Mouse (Mus musculus): ENCODE results near the gene Tspan11. TPM values are rescaled to one million over a fixed set of nuclear protein-coding genes. Genes with fewer than 3 reads are reported as not detected.

The Tspan11 gene
- total and polyA plus RNA-seq, 2 experiments from 2014 or later = 2.3 to 2.5 TPM

DNA sequence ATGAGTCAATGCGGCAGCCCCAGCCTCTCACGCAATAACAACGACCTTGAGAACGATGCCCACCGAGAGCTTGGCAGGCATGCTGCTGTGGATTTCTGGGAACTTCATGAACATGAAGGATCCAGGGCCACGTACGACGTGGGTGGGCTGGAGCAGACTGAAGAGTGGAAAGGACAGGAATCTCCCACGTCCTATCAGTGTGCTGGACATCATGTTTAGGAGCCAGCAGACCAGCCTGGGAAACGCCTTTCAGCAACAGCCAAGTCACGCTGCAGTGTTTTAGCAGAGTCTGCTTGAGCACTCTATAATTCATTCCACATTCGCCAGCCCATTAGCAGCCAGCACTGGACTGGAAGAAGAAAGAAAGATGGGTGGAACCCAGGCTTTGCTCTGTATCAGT, 10.4 kb upstream of the Tspan11 start:
- no peak for ATAC-seq (ENCODE audit: insufficient read depth, low read depth)
- Histone ChIP-seq H3K36me3 (replicated peaks; ENCODE audit: control insufficient read depth, insufficient read depth, low read length) (no peaks in the 10 kb centered on the region), H3K9ac (replicated peaks; ENCODE audit: low read depth, low read length) (no peak overlapping the region), H3K27ac (ENCODE audit: low read depth) (no peak overlapping the region), H3K4me3 (ENCODE audit: low read depth, low read length) (no peak overlapping the region), H3K9me3 (replicated peaks; ENCODE audit: control insufficient read depth, low read length) (peaks cover 10% of the 10 kb centered on the region; the same call in 1 of the 2 replicates), H3K4me2 (ENCODE audit: low read depth, low read length) (no peak overlapping the region), H3K27me3 (ENCODE audit: control insufficient read depth, insufficient read depth, low read length) (peaks cover 8% of the 10 kb centered on the region; the same call in 1 of the 2 replicates), H3K4me1 (ENCODE audit: control insufficient read depth, insufficient read depth) (no peaks in the 10 kb centered on the region)
- WGBS = 37% methylated on average over 12 of the region's 12 CpGs
- DNase-seq (ENCODE audit: low spot score) = no peak
- TF ChIP-seq CTCF (IDR thresholded peaks at IDR 0.05; ENCODE audit: low read depth) (no peak), EP300 (IDR thresholded peaks at IDR 0.05; ENCODE audit: low read depth) (no peak)

DNA sequence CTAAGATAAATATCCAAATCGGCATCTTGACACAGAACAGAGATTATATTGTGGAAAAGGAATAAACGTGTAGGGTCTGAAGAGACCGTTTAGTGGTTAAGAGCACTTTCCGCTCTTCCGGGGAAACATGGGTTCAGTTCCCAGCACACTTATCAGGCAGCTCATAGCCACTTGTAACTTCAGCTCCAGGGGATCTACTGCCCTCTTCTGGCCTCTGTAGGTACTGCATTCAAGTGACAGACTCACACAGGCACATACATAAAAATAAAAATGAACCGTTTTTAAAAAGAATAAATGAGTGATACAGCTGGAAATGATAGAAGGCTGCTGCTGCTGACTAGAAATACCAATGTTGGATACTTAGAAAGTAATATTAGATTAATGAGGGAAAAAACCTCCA, 7.9 kb upstream of the Tspan11 start:
- H3K36me3 ChIP-seq (replicated peaks; ENCODE audit: control insufficient read depth, insufficient read depth, low read length) = no peaks in the 10 kb centered on the region
- no peak overlapping the region for H3K9ac ChIP-seq (replicated peaks; ENCODE audit: low read depth, low read length)
- H3K4me3 ChIP-seq (ENCODE audit: low read depth, low read length) = no peak overlapping the region
- WGBS = 92% methylated on average over 6 of the region's 6 CpGs
- peaks cover 8% of the 10 kb centered on the region; the same call in 1 of the 2 replicates for H3K27me3 ChIP-seq (ENCODE audit: control insufficient read depth, insufficient read depth, low read length)
- ATAC-seq (ENCODE audit: insufficient read depth, low read depth) (no peak), DNase-seq (ENCODE audit: low spot score) (no peak)
- TF ChIP-seq CTCF (IDR thresholded peaks at IDR 0.05; ENCODE audit: low read depth) (0 out of 2 replicates have a peak, but pooled peaks have one; percentile 20), EP300 (IDR thresholded peaks at IDR 0.05; ENCODE audit: low read depth) (no peak)
- H3K4me2 ChIP-seq (ENCODE audit: low read depth, low read length) = no peak overlapping the region
- peaks cover 10% of the 10 kb centered on the region; the same call in 1 of the 2 replicates for H3K9me3 ChIP-seq (replicated peaks; ENCODE audit: control insufficient read depth, low read length)
- H3K4me1 ChIP-seq (ENCODE audit: control insufficient read depth, insufficient read depth) = no peaks in the 10 kb centered on the region
- H3K27ac ChIP-seq (ENCODE audit: low read depth) = no peak overlapping the region

DNA sequence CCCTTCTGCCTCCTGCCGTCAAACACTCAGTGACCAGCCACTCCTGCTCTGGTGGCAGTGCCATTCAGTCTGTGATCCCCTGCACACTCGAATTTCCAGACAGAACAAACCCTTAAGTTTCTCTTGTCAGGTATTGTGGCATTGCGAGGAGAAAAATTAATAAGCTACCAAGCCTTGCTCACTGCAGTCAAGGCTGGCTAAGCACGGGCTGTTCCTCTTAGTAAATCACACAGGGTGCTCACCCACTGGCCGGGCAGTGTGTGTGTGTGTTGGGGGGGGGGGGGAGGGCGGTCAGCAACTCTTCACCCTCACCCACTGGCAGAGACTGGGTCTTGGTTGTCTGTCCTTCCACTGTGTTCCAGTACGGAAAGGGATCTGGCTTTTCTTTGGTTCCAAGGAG, 473 bp upstream of the Tspan11 start:
- no peak for ATAC-seq (ENCODE audit: insufficient read depth, low read depth)
- H3K9ac ChIP-seq (replicated peaks; ENCODE audit: low read depth, low read length) = no peak overlapping the region

DNA sequence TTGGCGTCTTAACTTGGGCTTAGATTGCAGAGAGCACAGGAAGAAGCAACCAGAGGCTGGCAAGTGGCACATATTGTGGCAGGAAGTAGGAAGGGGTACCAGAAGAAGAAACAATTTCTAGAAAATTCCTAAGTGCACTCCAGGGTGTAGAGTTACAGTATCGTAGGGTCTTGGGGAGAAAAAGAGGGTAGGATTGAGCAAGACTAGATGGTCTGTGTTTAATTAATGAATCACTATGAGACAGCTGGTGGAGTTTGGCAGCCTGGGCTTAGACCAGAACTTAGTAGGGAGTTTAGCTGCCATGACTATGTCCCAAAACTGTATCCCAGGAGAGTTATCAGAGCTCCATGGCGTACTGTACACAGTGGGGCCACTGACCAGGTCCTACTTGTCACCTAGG, 1.2 kb downstream of the Tspan11 start:
- H3K27ac ChIP-seq (ENCODE audit: low read depth) = no peak overlapping the region
- WGBS = 84% methylated on average over 3 of the region's 3 CpGs
- H3K36me3 ChIP-seq (replicated peaks; ENCODE audit: control insufficient read depth, insufficient read depth, low read length) = no peaks in the 10 kb centered on the region
- peaks cover 5% of the 10 kb centered on the region; the same call in 1 of the 2 replicates for H3K9me3 ChIP-seq (replicated peaks; ENCODE audit: control insufficient read depth, low read length)
- H3K4me2 ChIP-seq (ENCODE audit: low read depth, low read length) = peak overlapping the region; percentile 75; the same call in 1 of the 2 replicates
- no peak for ATAC-seq (ENCODE audit: insufficient read depth, low read depth)
- peaks cover 3% of the 10 kb centered on the region; the same call in 1 of the 2 replicates for H3K4me1 ChIP-seq (ENCODE audit: control insufficient read depth, insufficient read depth)
- no peak overlapping the region for H3K4me3 ChIP-seq (ENCODE audit: low read depth, low read length)
- DNase-seq (ENCODE audit: low spot score) = no peak
- no peak overlapping the region for H3K9ac ChIP-seq (replicated peaks; ENCODE audit: low read depth, low read length)
- no peak for TF ChIP-seq EP300 (IDR thresholded peaks at IDR 0.05; ENCODE audit: low read depth)
- TF ChIP-seq CTCF (IDR thresholded peaks at IDR 0.05; ENCODE audit: low read depth) = no peak
- peaks cover 13% of the 10 kb centered on the region; the same call in 1 of the 2 replicates for H3K27me3 ChIP-seq (ENCODE audit: control insufficient read depth, insufficient read depth, low read length)

More for the DNA sequence above, 473 bp upstream of the Tspan11 start:
- H3K4me3 ChIP-seq (ENCODE audit: low read depth, low read length) = no peak overlapping the region
- WGBS = 25% methylated on average over 7 of the region's 7 CpGs
- peaks cover 5% of the 10 kb centered on the region; the same call in 1 of the 2 replicates for H3K9me3 ChIP-seq (replicated peaks; ENCODE audit: control insufficient read depth, low read length)
- H3K27me3 ChIP-seq (ENCODE audit: control insufficient read depth, insufficient read depth, low read length) = peaks cover 13% of the 10 kb centered on the region; the same call in 1 of the 2 replicates
- H3K4me1 ChIP-seq (ENCODE audit: control insufficient read depth, insufficient read depth) = no peaks in the 10 kb centered on the region
- peak overlapping the region; percentile 75 for H3K4me2 ChIP-seq (ENCODE audit: low read depth, low read length)
- DNase-seq (ENCODE audit: low spot score) = no peak
- TF ChIP-seq EP300 (IDR thresholded peaks at IDR 0.05; ENCODE audit: low read depth) = no peak
- TF ChIP-seq CTCF (IDR thresholded peaks at IDR 0.05; ENCODE audit: low read depth) = no peak
- no peak overlapping the region for H3K27ac ChIP-seq (ENCODE audit: low read depth)
- H3K36me3 ChIP-seq (replicated peaks; ENCODE audit: control insufficient read depth, insufficient read depth, low read length) = no peaks in the 10 kb centered on the region

DNA sequence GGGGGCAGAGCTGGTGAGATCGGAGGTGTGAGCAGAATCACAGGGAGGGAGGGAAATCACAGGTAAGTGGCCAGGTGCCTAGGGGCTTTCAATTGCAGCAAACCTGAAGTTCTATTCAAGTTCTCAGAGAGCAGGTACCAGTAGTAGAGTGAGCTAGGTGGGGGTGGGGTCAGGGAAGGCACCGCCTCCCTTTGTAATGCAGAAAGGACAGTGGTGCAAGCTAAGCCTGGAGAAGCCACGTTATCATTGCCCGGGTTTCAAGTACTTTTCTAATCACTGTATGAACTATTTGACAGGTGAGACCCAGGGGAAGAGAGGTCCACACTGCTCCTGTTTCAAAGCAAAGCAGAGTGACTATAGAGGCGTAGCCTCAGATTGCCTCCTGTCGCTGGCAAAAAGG, 6.2 kb downstream of the Tspan11 start:
- H3K9ac ChIP-seq (replicated peaks; ENCODE audit: low read depth, low read length) = no peak overlapping the region
- no peak for DNase-seq (ENCODE audit: low spot score)
- no peak overlapping the region for H3K27ac ChIP-seq (ENCODE audit: low read depth)
- H3K27me3 ChIP-seq (ENCODE audit: control insufficient read depth, insufficient read depth, low read length) = peaks cover 2% of the 10 kb centered on the region; the same call in 1 of the 2 replicates
- no peaks in the 10 kb centered on the region for H3K9me3 ChIP-seq (replicated peaks; ENCODE audit: control insufficient read depth, low read length)
- no peak for ATAC-seq (ENCODE audit: insufficient read depth, low read depth)
- no peak overlapping the region for H3K4me3 ChIP-seq (ENCODE audit: low read depth, low read length)
- H3K36me3 ChIP-seq (replicated peaks; ENCODE audit: control insufficient read depth, insufficient read depth, low read length) = no peaks in the 10 kb centered on the region
- H3K4me1 ChIP-seq (ENCODE audit: control insufficient read depth, insufficient read depth) = peaks cover 10% of the 10 kb centered on the region
- H3K4me2 ChIP-seq (ENCODE audit: low read depth, low read length) = no peak overlapping the region
- WGBS = 44% methylated on average over 6 of the region's 6 CpGs
- TF ChIP-seq CTCF (IDR thresholded peaks at IDR 0.05; ENCODE audit: low read depth) (no peak), EP300 (IDR thresholded peaks at IDR 0.05; ENCODE audit: low read depth) (no peak)

DNA sequence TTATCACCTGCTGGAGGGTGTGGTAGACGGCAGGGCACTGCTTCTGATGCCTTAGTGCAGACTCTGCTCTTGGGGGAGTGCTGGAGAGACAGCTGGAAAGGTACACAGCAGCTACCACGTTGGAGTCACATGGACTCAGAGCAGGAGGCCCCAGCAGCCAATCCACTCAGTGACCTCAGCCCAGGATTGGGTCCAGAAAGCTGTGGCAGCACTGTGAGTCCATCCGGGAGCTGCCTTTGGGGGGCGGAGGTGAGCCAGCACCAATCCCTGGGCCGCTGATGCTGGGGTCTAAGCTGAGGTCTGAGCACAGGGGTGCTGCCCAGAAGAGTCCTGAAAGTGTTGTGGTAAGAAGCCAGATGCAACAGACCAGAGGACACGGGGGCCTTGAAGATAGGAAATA, 7.6 kb downstream of the Tspan11 start:
- Histone ChIP-seq H3K36me3 (replicated peaks; ENCODE audit: control insufficient read depth, insufficient read depth, low read length) (no peaks in the 10 kb centered on the region), H3K4me2 (ENCODE audit: low read depth, low read length) (no peak overlapping the region), H3K27ac (ENCODE audit: low read depth) (no peak overlapping the region), H3K27me3 (ENCODE audit: control insufficient read depth, insufficient read depth, low read length) (no peaks in the 10 kb centered on the region), H3K9ac (replicated peaks; ENCODE audit: low read depth, low read length) (no peak overlapping the region), H3K4me3 (ENCODE audit: low read depth, low read length) (no peak overlapping the region), H3K4me1 (ENCODE audit: control insufficient read depth, insufficient read depth) (peaks cover 10% of the 10 kb centered on the region), H3K9me3 (replicated peaks; ENCODE audit: control insufficient read depth, low read length) (no peaks in the 10 kb centered on the region)
- no peak for DNase-seq (ENCODE audit: low spot score)
- ATAC-seq (ENCODE audit: insufficient read depth, low read depth) = no peak
- WGBS = 30% methylated on average over 6 of the region's 6 CpGs
- TF ChIP-seq EP300 (IDR thresholded peaks at IDR 0.05; ENCODE audit: low read depth) (no peak), CTCF (IDR thresholded peaks at IDR 0.05; ENCODE audit: low read depth) (no peak)
